Mouse (Mus musculus) left cerebral cortex, postnatal 14 days (tissue): ENCODE measurements around the gene Olfr270. TPM values are rescaled to one million over a fixed set of nuclear protein-coding genes. Genes with fewer than 3 reads are reported as not detected.

Experiments used
- DNase-seq, 2 experiments: peaks; one replicate each; pipeline ENCODE4 v3.0.0; 2021 to 2022; ENCODE audit warnings: low spot score in 2 of 2, mixed read lengths in 1 of 2
- intact Hi-C: fragments of 180-260 bp; cut with DNase I; formaldehyde crosslinking; loops from one replicate; pipeline ENCODE4 v1.15.1; 2025
- long read RNA-seq, 2 experiments: library from polyadenylated mRNA; stranded (forward); transcript quantifications; one replicate each; pipeline ENCODE4 v2.0.0; 2021
- total RNA-seq, 2 experiments: library from RNA; stranded (reverse); gene quantifications; 2 replicates each; pipeline ENCODE4 v1.2.3; 2021

Olfr270 gene
- total RNA-seq, result not detected
- long read RNA-seq, experiment 1, result 0 reads
- long read RNA-seq, experiment 2, result 0 reads

DNA sequence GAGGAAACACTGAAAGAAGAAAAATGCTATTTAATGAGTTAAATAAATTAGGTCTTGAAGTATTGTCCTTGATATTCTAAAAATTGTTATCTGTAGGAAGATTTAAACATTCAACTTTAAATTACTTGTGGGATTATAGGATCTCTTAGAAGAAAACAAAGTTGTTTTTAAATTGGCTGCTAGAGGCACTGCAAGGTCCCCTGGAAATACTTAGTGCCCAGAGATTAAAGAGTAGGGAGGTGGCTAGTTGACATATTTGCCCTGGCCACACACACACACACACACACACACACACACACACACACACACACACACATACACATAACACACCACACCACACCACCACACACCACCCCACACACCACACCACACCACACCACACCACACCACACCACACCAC is at the start of gene Olfr270:
Gene Olfr270, plus strand, starts transcription at position 301 of the 400 bp plus-strand sequence.
- intact Hi-C loops, result no loop called here
- DNase-seq, result no peak

DNA sequence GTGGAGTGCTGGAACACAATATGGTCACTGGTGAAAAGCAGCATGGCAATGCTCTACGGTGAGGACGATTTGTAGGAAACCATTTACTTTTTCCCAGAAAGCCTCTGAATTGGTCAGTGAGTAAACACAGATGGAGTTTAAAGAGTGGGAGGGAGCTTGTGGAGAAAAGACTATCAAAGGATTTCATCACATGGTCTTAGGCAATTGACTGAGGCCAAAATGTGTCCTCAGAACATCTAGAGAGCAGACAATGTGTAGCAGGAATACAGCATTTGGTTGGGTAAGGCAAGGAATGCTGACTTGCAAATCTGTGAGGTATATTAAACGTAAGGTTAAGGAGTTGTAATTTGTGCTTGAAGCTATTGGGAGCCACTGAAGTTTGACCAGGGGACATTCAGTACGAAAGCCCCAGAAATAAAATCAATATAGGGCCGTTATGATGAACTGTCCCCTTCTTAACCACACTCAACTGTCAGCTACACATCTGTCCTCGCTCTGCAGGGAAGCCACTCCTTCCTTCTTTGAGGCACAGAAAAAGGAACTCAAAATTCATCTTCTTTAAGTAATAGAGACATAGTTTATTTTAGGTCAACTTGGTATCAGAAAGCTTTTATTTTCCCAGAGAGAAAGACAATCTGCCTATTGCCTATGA is 47.6 kb upstream of the Olfr270 start:
- no peak for DNase-seq
- intact Hi-C loops, result no loop called here

DNA sequence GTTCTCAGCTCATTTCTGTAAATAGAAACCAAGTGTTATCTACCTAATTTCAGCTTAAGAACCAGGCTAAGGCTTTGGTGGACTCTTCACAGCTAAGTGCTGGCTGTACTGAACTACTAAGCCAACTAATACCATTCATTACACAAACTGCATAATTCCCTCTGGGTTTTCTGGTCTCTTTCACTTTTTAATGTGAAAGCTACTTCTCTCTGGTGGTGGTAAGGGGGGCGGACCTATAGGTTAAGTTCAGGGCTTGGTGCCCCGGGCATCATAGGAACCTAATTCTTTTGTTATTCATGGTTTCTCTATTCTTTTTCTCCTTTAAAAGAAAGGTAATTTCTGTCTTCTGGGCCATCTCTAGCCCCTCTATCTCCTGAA is 47.0 kb upstream of the Olfr270 start:
- no peak for DNase-seq
- intact Hi-C loops, result no loop called here

DNA sequence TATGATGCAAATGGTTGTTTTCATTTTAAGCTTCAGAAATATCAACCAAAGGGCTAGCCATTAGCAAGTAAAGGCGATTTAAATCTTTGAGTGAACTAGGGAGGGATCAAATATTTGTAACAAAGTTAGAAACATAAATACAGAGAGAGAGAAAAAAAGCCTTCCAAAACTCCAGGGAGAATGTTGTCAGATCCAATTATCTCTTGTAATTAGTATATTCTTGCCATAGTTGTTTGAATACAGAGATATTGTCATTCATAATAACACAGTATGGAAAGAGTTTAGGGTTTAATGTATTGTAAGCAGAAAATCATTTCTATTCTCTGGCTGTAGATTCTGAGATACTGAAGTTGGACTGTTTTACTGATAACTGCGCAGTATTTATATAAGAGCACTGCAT is 45.3 kb upstream of the Olfr270 start, which contains the start of gene Olfr272:
Gene Olfr272, minus strand, starts transcription at position 101 of the 400 bp plus-strand sequence.
- intact Hi-C loops, result no loop called here
- DNase-seq, result no peak

DNA sequence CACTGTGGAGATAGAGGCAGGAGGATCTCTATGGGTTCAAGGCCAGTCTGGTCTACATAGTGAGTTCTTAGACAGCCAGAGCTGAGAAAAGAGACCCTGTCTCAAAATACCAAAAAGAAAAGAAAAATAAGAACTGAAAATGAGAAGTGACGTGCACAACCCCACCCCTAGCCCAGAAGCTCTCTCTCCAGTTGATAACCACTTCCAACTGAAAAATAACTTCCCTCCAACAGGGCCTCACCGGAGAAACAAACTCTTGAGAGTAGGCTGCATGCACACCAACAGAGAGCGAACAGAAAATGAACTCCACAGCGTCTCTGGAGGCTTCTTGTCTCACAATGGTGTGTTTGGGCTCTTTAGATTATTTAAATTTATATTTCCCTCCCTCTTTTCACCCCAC is 33.9 kb upstream of the Olfr270 start:
- intact Hi-C loops, result no loop called here

DNA sequence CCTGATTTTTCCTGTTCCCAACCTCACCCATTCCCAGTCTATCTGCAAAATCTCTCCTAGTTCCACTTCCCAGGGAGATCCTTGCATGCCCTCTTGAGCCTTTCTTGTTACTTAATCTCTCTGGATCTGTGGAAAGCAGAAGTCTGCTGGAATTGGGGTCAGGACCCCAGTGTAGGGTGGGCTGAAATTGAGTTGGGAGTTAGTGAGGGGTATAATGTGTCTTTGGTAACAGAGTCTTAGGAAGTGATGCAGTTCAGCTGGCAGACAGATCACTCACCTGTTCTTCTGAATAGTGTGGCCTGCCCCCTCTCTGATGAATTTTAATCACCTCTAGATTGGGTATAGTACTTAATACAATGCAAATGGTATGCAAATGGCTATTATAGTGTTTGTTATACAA is 17.7 kb upstream of the Olfr270 start:
- DNase-seq, result no peak
- intact Hi-C loops, result no loop called here

More for the DNA sequence above, 33.9 kb upstream of the Olfr270 start:
- DNase-seq, result no peak

DNA sequence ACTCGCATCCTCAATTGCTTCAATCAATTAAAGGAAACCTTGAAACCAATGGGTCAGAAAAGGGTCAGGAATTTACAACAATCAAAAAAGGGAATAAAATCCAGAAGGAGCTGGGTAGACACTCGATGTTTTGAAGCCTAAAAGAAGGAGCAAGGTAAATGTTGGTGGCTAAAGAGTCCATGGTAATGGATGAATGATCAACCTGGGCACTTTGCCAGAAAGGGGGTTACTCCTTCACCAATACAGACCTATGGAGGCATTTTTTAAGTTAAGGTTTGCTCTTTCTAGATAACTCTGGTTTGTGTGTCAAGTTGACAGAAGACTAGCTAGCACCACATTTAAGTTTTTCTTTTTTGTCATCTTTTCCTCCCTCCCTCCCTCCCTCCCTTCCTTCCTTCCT is 15.3 kb upstream of the Olfr270 start:
- no peak for DNase-seq
- intact Hi-C loops, result no loop called here

DNA sequence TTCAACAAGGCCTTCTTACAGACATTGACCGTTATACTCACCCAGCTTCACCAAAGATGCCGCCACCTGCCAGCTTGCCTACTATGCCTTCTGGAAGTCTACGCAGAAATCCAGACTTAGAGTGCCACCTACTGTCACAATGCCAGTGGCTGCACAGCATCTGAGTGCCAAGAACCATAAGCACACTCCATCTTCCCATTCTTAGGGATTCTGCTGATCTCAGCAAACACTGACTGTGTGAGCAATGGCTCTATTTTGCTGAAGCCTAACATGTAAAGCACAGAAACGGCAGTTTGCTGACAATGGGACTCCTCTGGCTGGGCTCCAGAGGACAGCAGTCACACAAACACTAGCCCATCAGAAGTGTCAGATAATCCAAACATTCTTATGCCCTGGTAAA is 5.7 kb upstream of the Olfr270 start:
- DNase-seq, result peak; percentile 64 to 67
- intact Hi-C loops, result no loop called here

DNA sequence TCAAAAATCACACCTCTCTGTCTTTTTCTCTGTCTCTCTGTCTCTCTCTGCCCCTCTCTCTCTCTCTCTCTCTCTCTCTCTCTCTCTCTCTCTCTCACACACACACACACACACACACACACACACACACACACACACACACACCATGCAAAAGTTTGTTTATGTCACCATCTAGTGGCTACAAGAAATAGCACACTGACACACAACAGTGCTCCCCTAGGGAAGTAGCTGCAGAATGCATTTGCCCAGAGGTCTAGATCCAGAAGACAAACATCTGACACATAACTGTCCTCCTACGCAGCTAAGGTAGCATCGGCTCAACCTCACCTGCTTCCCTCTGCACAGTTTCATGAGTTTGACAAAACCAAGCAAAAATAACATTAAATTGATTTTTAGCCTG is 20.9 kb downstream of the Olfr270 start:
- DNase-seq, result peak; percentile 26 to 64
- intact Hi-C loops, result no loop called here

DNA sequence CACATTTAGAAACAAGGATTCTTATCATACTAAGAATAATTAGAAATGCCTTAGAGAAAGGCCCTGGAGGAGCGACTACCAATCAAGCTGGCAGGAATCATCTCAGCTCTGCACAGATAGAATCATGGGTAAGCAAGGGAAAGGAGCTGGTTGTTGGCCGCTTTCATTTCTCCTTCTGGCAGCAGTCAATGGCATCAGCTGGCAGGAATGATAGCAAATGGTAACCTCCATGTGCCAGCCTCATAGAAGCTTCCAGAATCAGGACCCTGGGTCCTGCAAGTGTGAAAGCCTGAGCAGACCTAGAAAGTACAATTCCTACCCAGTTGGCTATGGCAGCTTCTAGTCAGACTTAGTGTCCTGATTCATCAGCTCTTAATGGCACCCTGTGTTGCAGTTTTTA is 21.9 kb downstream of the Olfr270 start:
- DNase-seq, result no peak
- intact Hi-C loops, result no loop called here

DNA sequence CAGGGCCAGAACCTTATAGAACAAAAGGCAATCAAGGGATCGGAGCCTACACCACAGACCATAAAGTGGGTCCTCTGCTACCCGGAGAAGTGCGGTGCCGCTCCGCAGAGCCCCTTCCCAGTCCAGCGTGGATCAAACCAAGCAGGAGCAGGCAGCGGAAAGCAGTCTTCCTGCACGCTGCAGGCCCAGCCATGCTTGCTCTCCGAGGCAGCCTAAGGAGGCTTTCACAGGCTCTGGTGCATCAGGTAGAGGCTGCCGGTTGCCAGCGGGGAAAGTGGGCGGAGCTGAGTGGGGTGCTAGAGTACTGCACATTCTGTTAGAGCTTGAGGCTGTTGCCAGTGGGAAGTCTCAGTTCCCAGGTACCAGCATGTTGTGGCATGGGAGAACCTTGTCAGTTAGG is 24.9 kb downstream of the Olfr270 start, which contains the start of gene Nipsnap3a:
Gene Nipsnap3a, plus strand, starts transcription at position 25 of the 400 bp plus-strand sequence.
- intact Hi-C loops, result no loop called here
- no peak for DNase-seq

DNA sequence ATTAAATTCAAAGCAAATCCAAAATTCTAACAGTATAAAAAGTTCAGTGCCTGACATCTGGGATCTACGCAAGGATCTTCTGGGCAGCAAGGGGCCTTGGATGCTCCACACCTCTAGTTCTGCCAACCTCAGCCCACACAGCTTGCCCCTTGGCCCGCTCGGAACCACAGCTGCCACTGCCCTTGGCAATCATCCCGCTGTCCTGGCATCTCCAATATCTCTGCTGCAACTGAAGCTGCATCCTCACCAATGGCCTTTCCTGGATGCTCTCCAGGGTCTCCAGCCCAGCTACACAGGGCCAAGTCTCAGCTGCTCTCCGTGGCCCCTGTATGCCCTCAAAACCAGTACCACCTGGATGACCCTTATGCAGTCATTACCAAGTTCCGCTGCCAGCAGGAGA is 35.1 kb downstream of the Olfr270 start:
- no peak for DNase-seq
- intact Hi-C loops, result no loop called here

DNA sequence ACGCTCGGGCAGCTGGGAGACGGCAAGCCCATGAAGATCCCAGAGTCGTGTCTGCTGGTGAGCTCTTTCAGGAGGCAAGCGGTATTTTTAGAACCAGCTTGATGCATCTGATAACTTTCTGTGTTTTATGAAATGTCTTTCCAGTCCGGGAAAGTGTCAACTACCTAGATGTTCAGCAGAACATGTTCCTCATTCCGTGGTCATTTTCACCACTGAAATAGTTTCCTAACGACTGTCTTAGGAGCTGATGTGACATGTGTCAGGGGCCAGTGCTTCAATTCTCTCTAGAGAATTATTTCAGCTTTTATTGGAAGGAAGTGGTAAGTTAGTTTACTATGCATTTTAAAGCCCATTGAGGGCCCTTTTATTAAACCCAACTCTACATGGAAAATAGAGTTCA is 35.8 kb downstream of the Olfr270 start:
- no peak for DNase-seq

DNA sequence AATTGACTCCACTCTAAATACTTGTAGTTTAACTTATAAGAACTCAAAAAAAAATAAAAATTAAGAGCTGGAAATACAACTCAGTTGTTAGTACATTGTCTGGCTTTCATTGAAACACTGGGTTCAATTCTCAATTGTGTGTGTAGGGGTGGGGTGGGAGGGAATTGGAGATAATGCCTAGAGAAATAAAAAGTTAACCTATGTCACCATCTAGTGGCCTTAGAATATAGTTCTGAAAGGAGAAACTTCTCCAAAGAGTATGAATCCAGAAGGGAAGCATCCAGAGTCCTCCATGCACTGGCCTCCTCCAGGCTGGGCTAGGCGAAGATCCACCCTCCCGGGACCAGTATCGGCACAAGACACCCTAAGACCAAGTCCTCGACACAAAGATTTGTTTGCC is 44.8 kb downstream of the Olfr270 start:
- intact Hi-C loops, result no loop called here

More for the DNA sequence above, 35.8 kb downstream of the Olfr270 start:
- intact Hi-C loops, result no loop called here

DNA sequence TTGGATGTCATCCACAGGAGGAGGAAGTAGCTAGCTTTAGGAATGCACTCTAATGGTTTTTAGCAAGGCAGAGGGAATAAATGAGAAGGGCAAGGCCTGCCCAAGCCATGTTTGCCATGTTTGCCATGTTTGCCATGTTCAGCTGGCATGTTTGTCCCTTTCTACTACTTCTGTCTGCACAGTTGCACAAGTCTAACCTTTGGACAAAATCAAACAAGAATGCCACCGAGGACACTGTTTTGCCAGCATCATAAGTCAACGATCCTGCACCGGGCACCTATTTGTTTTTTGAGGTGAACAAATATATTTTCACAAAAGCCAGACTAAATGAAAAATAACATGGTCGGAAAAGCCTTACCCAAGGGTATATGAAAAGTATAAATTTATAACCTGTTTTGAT is 45.5 kb downstream of the Olfr270 start:
- no peak for DNase-seq
- intact Hi-C loops, result no loop called here

More for the DNA sequence above, 44.8 kb downstream of the Olfr270 start:
- no peak for DNase-seq

DNA sequence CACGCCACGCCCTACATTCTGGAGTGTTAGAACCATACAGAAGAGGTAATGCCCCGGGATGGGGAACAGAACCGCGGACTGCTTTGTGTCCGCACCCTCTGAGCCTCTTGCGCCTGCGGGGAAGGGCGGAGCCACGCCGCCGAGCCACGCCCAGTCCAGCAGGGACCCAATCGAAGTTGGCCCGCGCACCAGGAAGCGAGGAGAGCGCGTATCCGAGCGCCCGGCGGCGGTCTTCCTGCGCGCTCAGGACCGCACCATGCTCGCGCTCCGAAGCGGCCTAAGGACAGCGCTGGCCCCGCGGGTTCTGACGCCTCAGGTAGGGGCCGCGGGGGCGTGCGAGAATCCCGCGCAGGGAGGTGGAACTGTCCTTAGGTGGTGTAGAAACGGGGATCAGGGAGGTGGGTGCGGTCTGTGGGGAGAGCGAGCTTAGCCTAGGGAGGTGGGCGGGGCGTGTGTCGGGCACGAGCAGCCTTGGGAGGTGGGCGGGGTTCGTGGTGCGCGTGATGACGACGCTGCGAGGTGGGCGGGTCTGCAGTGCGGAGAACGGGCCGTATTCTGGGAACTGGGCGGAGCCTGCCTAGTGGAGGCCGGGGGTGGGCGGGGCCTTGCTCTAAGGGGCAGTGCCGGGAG is 47.5 kb downstream of the Olfr270 start, which contains the start of gene Nipsnap3b:
Gene Nipsnap3b, plus strand, starts transcription at position 149 of the 630 bp plus-strand sequence.
- intact Hi-C loops, result no loop called here
- peak; percentile 95 to 98 for DNase-seq

DNA sequence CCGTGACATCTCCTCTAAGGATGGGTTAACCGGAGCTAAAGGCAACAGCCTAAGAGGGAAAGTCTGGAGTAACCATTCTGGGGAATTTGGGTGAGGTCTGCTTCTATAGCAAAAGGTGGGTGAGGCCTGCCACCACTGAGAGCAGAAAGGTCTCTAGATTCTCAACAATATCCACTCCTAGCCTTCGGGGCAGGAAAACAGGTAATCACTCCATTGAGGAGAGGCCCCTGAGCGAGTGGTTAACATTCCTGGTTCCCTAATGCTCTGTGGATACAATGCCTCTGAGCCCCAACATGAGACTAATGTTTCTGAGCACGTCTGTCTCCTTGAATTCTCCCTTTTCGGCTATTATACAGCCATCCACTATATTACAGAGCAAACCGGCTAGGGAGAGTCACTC is 50.1 kb downstream of the Olfr270 start:
- intact Hi-C loops, result no loop called here
- DNase-seq, result no peak

DNA sequence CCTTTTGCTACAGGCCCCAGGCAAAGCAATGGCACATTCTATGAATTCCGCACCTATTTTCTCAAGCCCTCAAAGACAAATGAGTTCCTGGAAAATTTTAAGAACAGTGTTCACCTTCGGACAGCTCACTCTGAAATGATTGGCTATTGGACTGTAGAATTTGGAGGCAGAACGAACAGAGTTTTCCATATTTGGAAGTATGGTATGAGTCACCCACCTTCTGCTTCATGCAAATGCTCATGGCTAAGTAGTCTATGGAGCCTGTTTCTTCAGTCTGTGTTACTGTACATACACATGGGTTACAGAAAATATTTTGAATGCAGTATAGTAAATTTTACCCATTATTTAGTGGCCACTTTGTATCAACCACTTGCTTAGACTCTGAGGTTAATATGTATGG is 50.7 kb downstream of the Olfr270 start:
- intact Hi-C loops, result no loop called here
- peak in 1 of 2 experiments; percentile 21 for DNase-seq

DNA sequence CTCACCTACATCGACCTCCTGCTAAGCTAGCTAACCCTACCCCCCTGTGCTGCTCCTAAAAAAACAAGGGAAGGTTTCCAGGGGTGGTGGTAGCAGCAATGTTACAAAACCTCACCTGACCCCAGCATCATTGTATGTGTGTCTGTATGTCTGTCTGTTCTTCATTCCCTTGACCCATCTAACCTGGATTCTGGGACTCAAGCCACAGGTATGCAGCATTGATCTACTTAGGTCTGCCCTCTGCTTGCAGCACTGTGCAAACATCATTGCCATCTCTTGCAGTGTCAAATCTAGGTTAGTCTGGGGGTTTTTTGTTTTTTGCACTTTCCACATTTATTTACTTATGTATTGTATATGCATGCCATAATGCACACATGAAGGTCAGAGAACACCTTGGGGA is 54.0 kb downstream of the Olfr270 start:
- intact Hi-C loops, result no loop called here
- DNase-seq, result no peak
